Mouse (Mus musculus) right cerebral cortex, adult 18-20 months (tissue): Measurements from ENCODE around the gene Tmem94.
"Not testable (repeated sequence)": the region's sequence is repeated elsewhere in the genome, so short reads cannot be mapped to it uniquely, and the experiment has no call there.

ENCODE experiments used
- DNase-seq: peaks from one replicate; pipeline ENCODE4 v3.0.0; 2022; ENCODE audit warnings: mixed read lengths

The Tmem94 gene

DNA sequence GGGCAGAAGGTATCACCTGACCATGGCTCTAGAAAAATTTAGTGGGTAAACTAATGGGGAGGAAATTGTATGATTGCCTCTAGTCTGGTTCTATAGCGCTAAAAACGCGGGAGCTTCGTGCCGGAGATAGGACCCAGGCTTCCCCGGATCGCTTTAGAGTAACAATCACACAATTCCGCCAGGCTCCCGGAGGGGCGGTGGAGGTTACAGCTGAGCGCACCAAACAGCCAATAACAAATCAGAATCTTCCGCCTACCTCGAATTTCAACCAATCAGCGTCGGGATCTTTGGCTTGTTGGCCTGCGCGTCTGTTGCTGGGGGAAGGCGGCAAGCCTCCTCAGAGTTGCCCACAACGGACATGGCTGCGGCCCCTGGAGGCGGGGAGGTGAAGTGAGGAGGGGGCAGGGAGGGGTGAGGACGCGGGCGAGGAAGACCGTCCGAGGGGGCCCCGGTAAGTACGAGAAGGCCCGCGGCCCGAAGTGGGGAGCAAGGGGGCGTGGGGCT lies at the start of gene Tmem94:
Gene Tmem94, plus strand, starts transcription at position 331 of the 504 bp plus-strand sequence.
- peak; percentile 97 for DNase-seq

- DNase-seq = no peak
Observed at GRCm38 (mm10) chr11:115716410-115717338, 48.6 kb upstream of the Tmem94 start.

DNA sequence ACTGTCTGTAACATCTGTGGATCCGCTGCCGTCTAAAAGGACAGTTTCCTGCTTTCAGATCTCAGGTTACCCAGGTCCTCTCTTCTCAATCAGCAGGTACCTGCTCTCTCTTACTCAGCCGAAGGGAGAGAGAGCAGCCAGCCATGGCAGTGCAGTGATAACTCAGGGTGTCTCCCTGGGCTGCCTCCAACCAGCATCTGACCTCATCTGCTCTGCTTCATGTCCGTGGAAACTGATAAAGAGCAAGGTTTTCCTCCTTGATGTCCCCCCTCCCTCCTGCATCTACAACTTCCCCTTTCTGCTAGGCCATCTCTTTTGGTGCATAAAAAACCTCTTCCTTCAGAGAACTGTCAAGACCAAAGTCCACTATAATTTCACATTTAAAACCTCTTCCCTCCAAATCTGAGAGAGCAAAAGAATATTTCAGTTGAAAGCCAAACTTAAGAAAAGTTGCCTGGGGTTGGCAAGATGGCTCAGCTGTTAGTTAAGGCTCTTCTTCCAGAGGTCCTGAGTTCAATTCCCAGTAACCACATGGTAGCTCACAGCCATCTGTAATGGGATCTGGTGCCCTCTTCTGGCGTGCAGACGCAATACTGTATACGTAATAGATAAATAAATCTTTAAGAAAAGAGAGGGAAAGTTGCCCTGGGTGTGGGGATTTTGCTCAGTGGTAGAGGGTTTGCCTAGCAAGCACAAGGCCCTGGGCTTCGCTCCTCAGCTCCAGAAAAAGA lies 47.4 kb upstream of the Tmem94 start:
- DNase-seq = no peak

- DNase-seq = peak; percentile 79
Observed at GRCm38 (mm10) chr11:115722638-115723037, 42.6 kb upstream of the Tmem94 start.

- no peak for DNase-seq
Observed at GRCm38 (mm10) chr11:115723231-115723630, 42.0 kb upstream of the Tmem94 start.

- no peak for DNase-seq
Observed at GRCm38 (mm10) chr11:115734041-115734686, 31.1 kb upstream of the Tmem94 start.

GRCm38 (mm10) chr11:115737608-115738208 lies 27.5 kb upstream of the Tmem94 start:
- DNase-seq = no peak

GRCm38 (mm10) chr11:115738275-115738885 lies 26.9 kb upstream of the Tmem94 start:
- no peak for DNase-seq

DNA sequence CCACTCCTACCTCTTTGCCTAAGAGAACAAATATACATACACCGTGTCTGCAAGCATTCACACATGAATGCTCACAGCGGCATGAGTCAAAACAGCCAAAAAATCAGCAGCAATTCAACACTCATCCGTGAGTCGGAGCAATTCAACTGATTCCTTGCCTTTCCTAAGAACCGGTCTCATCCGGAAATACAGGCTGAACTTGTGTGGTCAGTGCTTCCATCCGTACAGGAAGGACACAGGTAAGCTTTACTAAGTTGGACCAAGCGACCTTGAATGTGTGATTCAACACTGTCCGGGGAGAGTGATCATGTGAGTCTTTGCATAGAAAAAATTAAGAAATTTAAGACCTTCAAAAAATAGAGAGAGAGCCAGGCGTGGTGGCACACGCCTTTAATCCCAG lies 24.2 kb upstream of the Tmem94 start:
- DNase-seq = no peak

DNA sequence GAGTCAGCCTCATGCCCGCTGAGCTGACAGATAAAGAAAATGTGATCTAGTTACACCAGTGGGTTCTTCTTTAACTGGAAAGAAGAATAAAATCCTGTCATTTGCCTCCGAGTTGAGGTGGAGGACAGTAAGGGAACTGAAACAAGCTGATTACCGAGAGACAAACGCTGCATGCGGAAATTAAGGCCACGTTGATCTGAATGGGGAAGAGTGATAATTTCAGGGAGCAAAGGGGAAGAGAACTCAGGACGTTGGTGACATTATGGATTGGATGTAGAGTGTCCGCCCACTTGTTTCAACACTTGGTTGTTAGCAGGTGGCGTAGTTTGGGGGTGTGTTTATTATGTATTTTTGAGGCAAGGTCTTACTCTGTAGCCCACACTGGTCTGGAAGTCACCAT lies 22.3 kb upstream of the Tmem94 start:
- DNase-seq = no peak

GRCm38 (mm10) chr11:115744385-115744784 lies 20.8 kb upstream of the Tmem94 start:
- no peak for DNase-seq

DNA sequence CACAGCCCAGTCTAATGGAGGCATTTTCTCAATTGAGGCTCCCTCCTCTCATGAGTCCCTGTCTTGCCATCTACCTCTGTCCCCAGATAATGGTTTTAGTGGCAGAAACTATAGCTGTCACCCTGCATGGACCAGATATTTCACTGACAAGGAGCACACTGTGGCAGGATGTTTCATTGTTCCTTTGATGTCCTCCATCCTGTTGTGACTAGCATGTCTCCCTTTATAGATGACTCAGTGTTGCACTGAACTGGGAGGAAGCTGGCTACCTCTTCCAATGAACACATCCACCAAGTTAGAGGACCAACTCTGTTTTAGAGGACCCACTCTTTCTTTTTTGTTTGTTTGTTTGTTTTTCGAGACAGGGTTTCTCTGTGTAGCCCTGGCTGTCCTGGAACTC lies 19.1 kb upstream of the Tmem94 start:
- no peak for DNase-seq

DNA sequence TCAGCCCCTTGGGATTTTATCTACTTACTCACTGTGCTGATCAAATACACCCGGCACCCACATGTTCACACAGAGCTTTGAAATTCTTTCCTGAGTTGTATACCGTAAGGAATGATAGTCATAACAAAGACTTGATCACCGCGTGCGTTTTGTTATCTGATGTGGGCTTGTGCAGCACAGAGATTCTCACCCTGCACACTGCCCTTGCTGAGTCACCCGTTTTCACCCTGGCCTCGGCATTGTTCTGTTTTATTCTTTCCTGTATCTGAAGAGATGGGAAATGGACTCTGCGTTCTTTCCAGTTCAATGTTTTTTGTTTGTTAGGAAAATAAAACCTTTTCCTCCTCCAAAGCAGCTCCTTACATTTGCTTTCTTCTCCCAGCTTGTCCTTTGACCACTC lies 18.5 kb upstream of the Tmem94 start:
- no peak for DNase-seq

DNA sequence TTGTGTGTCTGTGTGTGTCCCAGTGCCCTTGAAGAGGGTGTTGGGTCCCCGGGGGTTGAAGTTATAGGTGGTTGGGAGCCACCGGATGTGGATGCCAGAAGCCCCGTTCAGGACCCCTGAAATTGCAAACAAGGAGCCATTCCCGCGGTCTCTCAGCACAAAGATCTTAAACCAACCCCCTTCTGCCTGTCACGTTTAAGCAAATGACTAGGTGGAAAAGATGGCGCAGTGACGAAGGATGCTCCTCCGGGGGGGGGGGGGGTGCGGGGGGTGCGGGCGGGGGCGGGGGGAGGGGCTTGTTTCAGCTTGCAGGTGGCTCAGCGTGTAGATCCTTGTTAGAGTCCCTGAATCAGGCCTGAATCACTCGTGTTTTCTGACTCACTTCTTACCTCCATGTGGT lies 17.9 kb upstream of the Tmem94 start:
- no peak for DNase-seq

- no peak for DNase-seq
Observed at GRCm38 (mm10) chr11:115749834-115750233, 15.4 kb upstream of the Tmem94 start.

- DNase-seq = no peak
Observed at GRCm38 (mm10) chr11:115751725-115752124, 13.5 kb upstream of the Tmem94 start.

DNA sequence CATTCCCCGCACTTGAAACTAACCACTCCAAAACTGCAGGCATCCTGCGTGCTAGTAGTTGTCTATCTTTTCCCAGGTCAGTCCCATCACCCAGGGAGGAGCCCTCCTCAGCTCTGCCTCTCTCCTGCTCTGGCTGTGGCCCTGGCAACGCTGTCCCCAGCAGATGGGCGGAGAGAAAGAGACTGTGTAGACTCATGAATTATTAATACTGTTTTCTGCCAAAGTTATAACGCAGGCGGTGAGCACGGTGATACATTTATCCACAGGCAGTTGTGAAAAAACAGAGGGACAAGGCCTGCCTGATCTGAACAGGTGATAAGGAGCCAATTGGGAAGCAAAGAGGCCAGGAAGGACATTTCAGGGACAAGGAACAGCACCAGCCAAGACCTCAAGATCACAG lies 12.6 kb upstream of the Tmem94 start:
- DNase-seq = no peak

DNA sequence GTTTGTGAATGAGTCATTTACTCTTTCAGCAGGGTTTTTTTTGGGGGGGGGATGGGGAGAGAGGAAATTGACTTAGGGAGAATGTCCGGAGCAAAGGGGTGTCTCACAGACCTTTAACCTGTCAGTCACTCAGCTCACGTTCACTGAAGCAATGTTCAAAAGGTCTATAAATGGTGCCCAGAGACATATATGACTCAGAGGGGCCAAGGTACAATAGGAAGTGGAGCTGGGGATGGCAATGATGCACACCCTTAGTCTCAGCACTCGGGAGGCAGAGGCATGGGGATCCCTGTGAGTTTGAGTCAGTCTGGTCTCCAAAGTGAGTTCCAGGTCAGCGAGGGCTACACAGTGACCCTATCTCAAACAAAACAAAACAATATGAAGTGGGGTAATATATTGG lies 11.7 kb upstream of the Tmem94 start:
- DNase-seq = no peak

- DNase-seq = not testable (repeated sequence)
Observed at GRCm38 (mm10) chr11:115762176-115762575, 3.1 kb upstream of the Tmem94 start.

GRCm38 (mm10) chr11:115764698-115765097 lies 535 bp upstream of the Tmem94 start:
- DNase-seq = no peak

GRCm38 (mm10) chr11:115765607-115766141 lies 441 bp downstream of the Tmem94 start:
- DNase-seq = peak; percentile 30

DNA sequence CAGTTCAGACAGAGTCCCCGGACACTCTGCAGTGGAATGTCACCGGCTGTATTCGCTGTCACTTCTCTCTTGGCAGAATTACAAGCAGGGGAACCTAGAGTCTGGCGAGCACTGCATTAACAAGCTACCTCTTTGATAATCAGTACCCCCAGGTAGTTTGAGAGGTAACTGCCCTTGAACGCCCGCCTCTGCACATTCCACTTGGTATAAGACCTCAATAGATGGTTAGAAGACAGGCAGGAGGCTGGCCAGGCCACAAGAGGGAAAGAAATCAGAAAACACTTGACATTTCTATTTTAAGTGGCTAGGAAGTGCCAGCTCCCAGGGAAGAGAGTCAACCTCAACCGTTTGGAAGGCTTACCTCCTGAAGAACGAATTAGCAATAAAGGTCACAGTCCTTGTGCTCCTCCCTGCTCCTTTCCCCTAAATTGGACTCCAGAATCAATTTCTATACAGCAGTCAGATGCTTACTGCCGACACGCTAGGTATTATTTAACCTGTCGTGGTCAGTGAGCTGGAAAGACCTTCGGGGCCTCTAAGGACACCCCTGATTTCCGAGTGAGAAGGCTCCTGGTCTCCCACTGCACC lies 1.2 kb downstream of the Tmem94 start:
- no peak for DNase-seq
